Mouse (Mus musculus): ENCODE measurements around the gene Tmem40. TPM values are rescaled to one million over a fixed set of nuclear protein-coding genes. Genes with fewer than 3 reads are reported as not detected.

Gene Tmem40
- polyA plus RNA-seq, 1 experiment from 2014 or later, result 0.84 TPM

Small RNAs within 50 kb of the gene (microRNA-seq; reads per million reads assigned to microRNA genes)
- not detected for gene Mir7660

Other genes starting within 250 kb of the Tmem40 start
- gene Tsen2, start 217.7 kb downstream of the Tmem40 start, polyA plus RNA-seq (2015; fragmentation: Nextera tagmentation; extraction: Ambion mirVana), result 35.0 and 36.9 TPM in 2 replicates
- 0.30 and 0.39 TPM in 2 replicates for gene Mkrn2os, start 169.8 kb downstream of the Tmem40 start, polyA plus RNA-seq (2015; fragmentation: Nextera tagmentation; extraction: Ambion mirVana)
- gene Mkrn2, start 160.5 kb downstream of the Tmem40 start, polyA plus RNA-seq (2015; fragmentation: Nextera tagmentation; extraction: Ambion mirVana), result 30.4 and 35.0 TPM in 2 replicates
- gene Raf1, start 85.8 kb downstream of the Tmem40 start, polyA plus RNA-seq (2015; fragmentation: Nextera tagmentation; extraction: Ambion mirVana), result 137 and 156 TPM in 2 replicates
- gene Cand2, start 12.1 kb upstream of the Tmem40 start, polyA plus RNA-seq (2015; fragmentation: Nextera tagmentation; extraction: Ambion mirVana), result 23.8 and 26.5 TPM in 2 replicates
- gene Rpl32, start 46.3 kb upstream of the Tmem40 start, polyA plus RNA-seq (2015; fragmentation: Nextera tagmentation; extraction: Ambion mirVana), result 1,595 and 1,910 TPM in 2 replicates
- 1.7 and 1.9 TPM in 2 replicates for gene Efcab12, start 76.0 kb upstream of the Tmem40 start, polyA plus RNA-seq (2015; fragmentation: Nextera tagmentation; extraction: Ambion mirVana)
- gene Mbd4, start 91.0 kb upstream of the Tmem40 start, polyA plus RNA-seq (2015; fragmentation: Nextera tagmentation; extraction: Ambion mirVana), result 20.4 and 21.3 TPM in 2 replicates
- 26.1 and 28.4 TPM in 2 replicates for gene Ift122, start 91.1 kb upstream of the Tmem40 start, polyA plus RNA-seq (2015; fragmentation: Nextera tagmentation; extraction: Ambion mirVana)
- gene Rho, start 169.3 kb upstream of the Tmem40 start, polyA plus RNA-seq (2015; fragmentation: Nextera tagmentation; extraction: Ambion mirVana), result 0.10 and 0.17 TPM in 2 replicates
- not detected in 2 replicates for gene H1foo, start 182.5 kb upstream of the Tmem40 start, polyA plus RNA-seq (2015; fragmentation: Nextera tagmentation; extraction: Ambion mirVana)
- gene Plxnd1, start 232.6 kb upstream of the Tmem40 start, polyA plus RNA-seq (2015; fragmentation: Nextera tagmentation; extraction: Ambion mirVana), result 14.3 and 19.7 TPM in 2 replicates